Mouse (Mus musculus): ENCODE results near the gene Gzmn. TPM values are rescaled to one million over a fixed set of nuclear protein-coding genes. Genes with fewer than 3 reads are reported as not detected.
"Not testable (repeated sequence)": the region's sequence is repeated elsewhere in the genome, so short reads cannot be mapped to it uniquely, and the experiment has no call there.

Gzmn gene
- polyA plus RNA-seq, 1 experiment from 2014 or later = not detected

GRCm38 (mm10) chr14:56155340-56155739 is 19.1 kb downstream of the Gzmn start:
- H3K36me3 ChIP-seq = no peaks in the 10 kb centered on the region
- no peaks in the 10 kb centered on the region for H3K27me3 ChIP-seq
- H3K9me3 ChIP-seq (replicated peaks) = no peaks in the 10 kb centered on the region
- no peak overlapping the region for H3K4me2 ChIP-seq (replicated peaks)
- H3K27ac ChIP-seq = no peak overlapping the region
- H3K4me1 ChIP-seq = no peaks in the 10 kb centered on the region
- no peak for ATAC-seq (ENCODE audit: low FRiP score)
- no peak overlapping the region for H3K4me3 ChIP-seq
- 70% methylated on average over 2 of the region's 2 CpGs for WGBS
- H3K9ac ChIP-seq = no peak overlapping the region

GRCm38 (mm10) chr14:56133675-56134074 is 40.7 kb downstream of the Gzmn start:
- H3K27ac ChIP-seq; H3K4me3 ChIP-seq; H3K27me3 ChIP-seq; H3K9me3 ChIP-seq (replicated peaks); H3K4me2 ChIP-seq (replicated peaks); H3K36me3 ChIP-seq; H3K4me1 ChIP-seq; ATAC-seq (ENCODE audit: low FRiP score); H3K9ac ChIP-seq: not testable (repeated sequence)
- WGBS = 87% methylated on average over 1 of the region's 1 CpGs

GRCm38 (mm10) chr14:56132508-56132907 is 41.9 kb downstream of the Gzmn start, which contains the start of gene Gzmd:
TSS of gene Gzmd (minus strand) at chr14:56132608.
- H3K4me3 ChIP-seq; H3K9me3 ChIP-seq (replicated peaks); H3K27me3 ChIP-seq; H3K4me1 ChIP-seq; H3K4me2 ChIP-seq (replicated peaks); H3K27ac ChIP-seq; H3K9ac ChIP-seq; H3K36me3 ChIP-seq; ATAC-seq (ENCODE audit: low FRiP score): not testable (repeated sequence)
- WGBS = 80% methylated on average over 2 of the region's 2 CpGs

GRCm38 (mm10) chr14:56128341-56128740 is 46.1 kb downstream of the Gzmn start:
- Histone ChIP-seq H3K4me3 (no peak overlapping the region), H3K36me3 (no peaks in the 10 kb centered on the region), H3K9me3 (replicated peaks) (no peaks in the 10 kb centered on the region), H3K4me2 (replicated peaks) (no peak overlapping the region), H3K27ac (no peak overlapping the region), H3K9ac (no peak overlapping the region), H3K27me3 (no peaks in the 10 kb centered on the region), H3K4me1 (no peaks in the 10 kb centered on the region)
- ATAC-seq (ENCODE audit: low FRiP score) = no peak
- 46% methylated on average over 3 of the region's 3 CpGs for WGBS

GRCm38 (mm10) chr14:56123516-56123915 is 50.9 kb downstream of the Gzmn start:
- H3K27ac ChIP-seq = no peak overlapping the region
- WGBS = 89% methylated on average over 3 of the region's 3 CpGs

GRCm38 (mm10) chr14:56120525-56120924 is 53.9 kb downstream of the Gzmn start, which contains the start of gene Gzme:
TSS of gene Gzme (minus strand) at chr14:56120625.
- H3K36me3 ChIP-seq = no peaks in the 10 kb centered on the region
- H3K27me3 ChIP-seq = no peaks in the 10 kb centered on the region
- no peak within 1 kb of the TSS for H3K4me2 ChIP-seq (replicated peaks)
- H3K4me3 ChIP-seq = no peak within 1 kb of the TSS
- H3K9ac ChIP-seq = no peak within 1 kb of the TSS
- H3K4me1 ChIP-seq = no peaks in the 10 kb centered on the region
- H3K9me3 ChIP-seq (replicated peaks) = no peaks in the 10 kb centered on the region
- no peak within 1 kb of the TSS for H3K27ac ChIP-seq
- no peak for ATAC-seq (ENCODE audit: low FRiP score)

More at GRCm38 (mm10) chr14:56123516-56123915, 50.9 kb downstream of the Gzmn start:
- H3K4me3 ChIP-seq = no peak overlapping the region
- H3K4me1 ChIP-seq = no peaks in the 10 kb centered on the region
- H3K36me3 ChIP-seq = no peaks in the 10 kb centered on the region
- H3K9ac ChIP-seq = no peak overlapping the region
- no peaks in the 10 kb centered on the region for H3K27me3 ChIP-seq
- ATAC-seq (ENCODE audit: low FRiP score) = no peak
- H3K4me2 ChIP-seq (replicated peaks) = no peak overlapping the region
- no peaks in the 10 kb centered on the region for H3K9me3 ChIP-seq (replicated peaks)

Other genes with a start within 250 kb of the Gzmn start
- not detected in 2 replicates for gene Cma1, start 229.9 kb downstream of the Gzmn start, polyA plus RNA-seq (2016; fragmentation: Nextera tagmentation; extraction: Ambion mirVana)
- gene Cma2, start 223.6 kb downstream of the Gzmn start, polyA plus RNA-seq (2016; fragmentation: Nextera tagmentation; extraction: Ambion mirVana) = not detected in 2 replicates
- gene Mcpt1, start 156.6 kb downstream of the Gzmn start, polyA plus RNA-seq (2016; fragmentation: Nextera tagmentation; extraction: Ambion mirVana) = not detected in 2 replicates
- gene Mcpt9, start 144.1 kb downstream of the Gzmn start, polyA plus RNA-seq (2016; fragmentation: Nextera tagmentation; extraction: Ambion mirVana) = not detected in 2 replicates
- gene Mcpt2, start 132.6 kb downstream of the Gzmn start, polyA plus RNA-seq (2016; fragmentation: Nextera tagmentation; extraction: Ambion mirVana) = not detected in 2 replicates
- not detected in 2 replicates for gene Mcpt4, start 112.3 kb downstream of the Gzmn start, polyA plus RNA-seq (2016; fragmentation: Nextera tagmentation; extraction: Ambion mirVana)
- not detected in 2 replicates for gene Mcpt8, start 89.3 kb downstream of the Gzmn start, polyA plus RNA-seq (2016; fragmentation: Nextera tagmentation; extraction: Ambion mirVana)
- not detected in 2 replicates for gene Ctsg, start 72.0 kb downstream of the Gzmn start, polyA plus RNA-seq (2016; fragmentation: Nextera tagmentation; extraction: Ambion mirVana)
- not detected in 2 replicates for gene Gzme, start 54.0 kb downstream of the Gzmn start, polyA plus RNA-seq (2016; fragmentation: Nextera tagmentation; extraction: Ambion mirVana)
- not detected in 2 replicates for gene Gzmd, start 42.0 kb downstream of the Gzmn start, polyA plus RNA-seq (2016; fragmentation: Nextera tagmentation; extraction: Ambion mirVana)
- not detected in 2 replicates for gene Gzmg, start 15.0 kb downstream of the Gzmn start, polyA plus RNA-seq (2016; fragmentation: Nextera tagmentation; extraction: Ambion mirVana)
- gene Gzmf, start 36.8 kb upstream of the Gzmn start, polyA plus RNA-seq (2016; fragmentation: Nextera tagmentation; extraction: Ambion mirVana) = not detected in 2 replicates
- not detected in 2 replicates for gene Gzmc, start 60.1 kb upstream of the Gzmn start, polyA plus RNA-seq (2016; fragmentation: Nextera tagmentation; extraction: Ambion mirVana)
- gene Gzmb, start 87.7 kb upstream of the Gzmn start, polyA plus RNA-seq (2016; fragmentation: Nextera tagmentation; extraction: Ambion mirVana) = 0.14 and 0.16 TPM in 2 replicates
- not detected in 2 replicates for gene Atp12a, start 190.5 kb upstream of the Gzmn start, polyA plus RNA-seq (2016; fragmentation: Nextera tagmentation; extraction: Ambion mirVana)
- 1.6 and 2.0 TPM in 2 replicates for gene Rnf17, start 228.0 kb upstream of the Gzmn start, polyA plus RNA-seq (2016; fragmentation: Nextera tagmentation; extraction: Ambion mirVana)

Data from hindbrain, embryonic 12.5 days (tissue).